Comparison of ENCODE assay signal across 8 mouse cellular contexts in genomic region chr10:80538710-80539394, GRCm38 (mm10). TPM values are rescaled to one million over a fixed set of nuclear protein-coding genes. Genes with fewer than 3 reads are reported as not detected.
DNase-seq lines count a peak whose midpoint lies in the region; ATAC-seq and TF ChIP-seq lines count a peak whose summit lies in the region.

Atp8b3 (minus strand) TSS chr10:80539124.

- no peak for TF ChIP-seq CTCF in heart, postnatal 0 days (IDR thresholded peaks at IDR 0.05; ENCODE audit: low read depth)
- TF ChIP-seq CTCF in small intestine, adult 2 months (IDR thresholded peaks at IDR 0.05; ENCODE audit: extremely low read depth, insufficient read length, insufficient replicate concordance, low read depth, low read length), result no peak

- no peak within 1 kb of the TSS for H3K4me3 ChIP-seq in heart, postnatal 0 days (ENCODE audit: low read depth, low read length)
- peak within 1 kb of the TSS; percentile 29; the same call in 1 of the 2 replicates for H3K4me3 ChIP-seq in small intestine, adult 2 months (ENCODE audit: low read depth, low read length)

- no peak within 1 kb of the TSS for H3K27ac ChIP-seq in heart, postnatal 0 days (ENCODE audit: low read depth)
- no peak within 1 kb of the TSS for H3K27ac ChIP-seq in small intestine, adult 2 months (ENCODE audit: insufficient read depth, low read depth, low read length)

- H3K4me2 ChIP-seq in heart, postnatal 0 days (ENCODE audit: low read depth, low read length), result peak within 1 kb of the TSS; percentile 41

- peak; percentile 56 to 74 for DNase-seq in CD8-positive naive resting alpha-beta T cell, adult 2 months (ENCODE audit: low read depth in 2 of 2, low spot score in 2 of 2)
- DNase-seq in adipocyte (ENCODE audit: low spot score), result peak; percentile 68
- DNase-seq in heart, postnatal 0 days (ENCODE audit: low spot score), result peak; percentile 41
- DNase-seq in kidney, postnatal 36 days, result peak; percentile 86 to 91
- no peak for DNase-seq in frontal cortex, postnatal 36 days (ENCODE audit: low spot score in 2 of 2)

- WGBS in heart, postnatal 0 days, result 3% methylated on average over 30 of the region's 30 CpGs
- 3% methylated on average over 30 of the region's 30 CpGs for WGBS in small intestine, adult 2 months

- no peaks in the 10 kb centered on the region for H3K4me1 ChIP-seq in heart, postnatal 0 days (ENCODE audit: control insufficient read depth, insufficient read depth)
- H3K4me1 ChIP-seq in small intestine, adult 2 months (ENCODE audit: control insufficient read depth, insufficient read depth, insufficient read length, low read length), result peaks cover 8% of the 10 kb centered on the region

- H3K36me3 ChIP-seq in heart, postnatal 0 days (replicated peaks; ENCODE audit: control insufficient read depth, insufficient read depth, low read length), result peaks cover 29% of the 10 kb centered on the region
- peaks cover 24% of the 10 kb centered on the region for H3K36me3 ChIP-seq in small intestine, adult 2 months (ENCODE audit: control insufficient read depth, insufficient read depth, low read length)

- no peak for TF ChIP-seq EP300 in heart, postnatal 0 days (IDR thresholded peaks at IDR 0.05; ENCODE audit: low read depth)

- no peaks in the 10 kb centered on the region for H3K9me3 ChIP-seq in heart, postnatal 0 days (replicated peaks; ENCODE audit: control insufficient read depth, low read length)

- H3K27me3 ChIP-seq in heart, postnatal 0 days (ENCODE audit: control insufficient read depth, insufficient read depth, low read length), result peaks cover 17% of the 10 kb centered on the region
- H3K27me3 ChIP-seq in small intestine, adult 2 months (ENCODE audit: control insufficient read depth, insufficient read depth, low read length), result peaks cover 7% of the 10 kb centered on the region

- TF ChIP-seq POLR2A in small intestine, adult 2 months (IDR thresholded peaks at IDR 0.05; ENCODE audit: low read depth, low read length), result no peak

- peak; percentile 73 for ATAC-seq in erythroblast, adult 5-6 weeks (replicated peaks; ENCODE audit: low FRiP score, poor library complexity, severe bottlenecking)
- ATAC-seq in heart, postnatal 0 days (ENCODE audit: insufficient read depth, low read depth), result peak; percentile 77
- peak; percentile 83 for ATAC-seq in megakaryocyte-erythroid progenitor cell, adult 5-6 weeks (replicated peaks; ENCODE audit: low FRiP score, low TSS enrichment, poor library complexity, severe bottlenecking)

- no peak within 1 kb of the TSS for H3K9ac ChIP-seq in heart, postnatal 0 days (replicated peaks; ENCODE audit: low read depth, low read length)

RNA-seq across cellular contexts. Expression of gene Atp8b3, which starts in this region (rescaled TPM):
- not detected in 2 replicates for total RNA-seq in erythroblast, adult 5-6 weeks (2015; ENCODE audit: low replicate concordance)
- total RNA-seq in erythroblast, adult 5-6 weeks (2017; ENCODE audit: low replicate concordance), result 0.43 TPM in 1 of 2 replicates, not detected in the other
- total RNA-seq in heart, postnatal 0 days (2014; rRNA removed; ENCODE audit: low replicate concordance), result not detected in 2 replicates
- polyA plus RNA-seq in heart, postnatal 0 days (2015; fragmentation: Nextera tagmentation; extraction: Ambion mirVana), result not detected in 2 replicates
- not detected in 2 replicates for total RNA-seq in megakaryocyte-erythroid progenitor cell, adult 5-6 weeks (2014; fragmentation: Nextera tagmentation)
- total RNA-seq in megakaryocyte-erythroid progenitor cell, adult 5-6 weeks (2017), result not detected in 2 replicates
- not detected in 2 replicates for polyA plus RNA-seq in small intestine, adult 2 months (2012; rRNA removed)

Comparison
In these comparisons a context has a peak if more than half of its experiments do, and no peak if none do; other contexts are left out.
1. Peak in ATAC-seq in erythroblast, adult 5-6 weeks; RNA of the gene not detected or under 1 TPM.
2. Peak in DNase-seq, ATAC-seq and H3K4me2 ChIP-seq in heart, postnatal 0 days; RNA of the gene not detected or under 1 TPM.
3. Peak in ATAC-seq in megakaryocyte-erythroid progenitor cell, adult 5-6 weeks; RNA of the gene not detected or under 1 TPM.
4. DNase-seq: peak in CD8-positive naive resting alpha-beta T cell, adult 2 months (2 of 2), adipocyte (single experiment) and kidney, postnatal 36 days (2 of 2); none in frontal cortex, postnatal 36 days (0 of 2).
5. Peak in every context shown above with its lines, with median percentiles within 50 percentile points of each other: ATAC-seq.